Mouse (Mus musculus): ENCODE data around the gene Arhgef19.

Gene Arhgef19

DNA sequence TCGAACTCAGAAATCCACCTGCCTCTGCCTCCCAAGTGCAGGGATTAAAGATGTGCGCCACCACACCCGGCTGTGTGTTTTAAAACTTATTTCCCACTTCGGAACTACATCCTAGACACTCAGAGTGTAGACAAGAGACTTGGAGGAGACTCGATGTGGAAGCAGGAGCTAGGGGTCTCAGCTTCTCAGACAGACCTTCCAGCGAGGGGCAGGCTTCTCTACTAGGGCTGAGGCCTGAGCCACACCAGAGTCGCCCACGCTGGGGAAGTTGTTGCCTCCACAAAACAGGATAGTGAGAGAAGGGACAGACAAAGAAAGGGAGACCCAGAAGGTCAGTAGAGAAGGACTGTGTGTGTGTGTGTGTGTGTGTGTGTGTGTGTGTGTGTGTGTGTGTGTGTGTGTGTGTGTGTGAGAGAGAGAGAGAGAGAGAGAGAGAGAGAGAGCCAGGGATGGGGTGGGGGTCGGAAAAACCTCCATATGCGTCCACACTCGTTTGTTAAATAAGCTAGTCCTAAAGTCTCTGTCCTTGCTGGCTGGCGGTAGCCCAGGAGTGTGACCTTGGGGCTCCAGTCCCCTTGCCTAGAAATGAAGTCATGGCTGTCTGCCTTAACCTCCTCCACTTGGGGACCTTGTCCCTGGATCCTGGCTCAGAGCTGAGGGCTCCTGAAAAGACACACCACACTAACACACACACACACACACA is 44.0 kb downstream of the Arhgef19 start:
- no peak for DNase-seq (ENCODE audit: low read depth in 1 of 2, low spot score in 2 of 2)

DNA sequence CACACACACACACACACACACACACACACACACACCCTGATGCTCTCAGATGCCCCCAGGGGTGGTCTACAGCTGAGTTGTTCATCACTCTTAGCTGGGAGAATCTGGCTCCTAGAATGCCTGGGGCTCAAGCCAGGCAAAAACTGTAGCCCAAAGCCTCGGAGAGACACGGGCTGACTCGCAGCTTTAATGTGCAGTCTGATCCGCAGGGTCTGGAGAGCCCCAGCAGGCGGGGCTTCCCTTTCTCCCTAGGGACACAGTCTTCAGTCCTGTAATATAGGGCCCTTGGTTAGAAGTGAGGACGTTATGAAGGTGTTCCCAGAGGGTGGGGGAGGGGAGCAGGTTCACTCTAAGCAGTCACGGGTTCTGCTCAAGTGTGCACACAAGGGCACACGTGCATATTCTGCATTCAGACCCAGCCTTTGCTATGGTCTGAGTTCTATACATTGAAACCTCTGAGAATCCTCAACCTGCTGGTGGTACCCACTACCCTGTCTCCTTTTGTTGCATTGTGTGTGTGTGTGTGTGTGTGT is 44.6 kb downstream of the Arhgef19 start:
- no peak for DNase-seq (ENCODE audit: low read depth in 1 of 2, low spot score in 2 of 2)

DNA sequence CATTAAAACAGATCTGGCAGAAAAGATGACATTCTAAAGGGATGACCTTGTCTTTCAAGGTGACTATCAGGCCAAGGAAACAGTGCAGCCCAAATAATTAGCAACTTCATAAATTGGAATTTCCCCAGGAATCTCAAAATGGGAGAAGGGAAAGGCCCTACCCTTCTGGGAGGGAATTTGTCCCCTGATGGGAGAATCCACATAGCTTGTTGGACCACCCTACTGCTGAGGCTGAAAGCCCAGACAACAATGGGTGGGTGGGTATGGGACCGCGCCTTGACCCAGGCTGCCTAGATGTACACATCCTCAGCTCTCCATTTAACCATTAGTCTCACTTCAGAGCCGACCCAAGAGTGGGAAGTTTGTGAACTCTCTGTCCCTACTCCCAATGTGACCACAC is 45.2 kb downstream of the Arhgef19 start:
- no peak for DNase-seq (ENCODE audit: low read depth in 1 of 2, low spot score in 2 of 2)

GRCm38 (mm10) chr4:141285128-141285527 is 45.8 kb downstream of the Arhgef19 start:
- DNase-seq (ENCODE audit: low read depth in 1 of 2, low spot score in 2 of 2): no peak

DNA sequence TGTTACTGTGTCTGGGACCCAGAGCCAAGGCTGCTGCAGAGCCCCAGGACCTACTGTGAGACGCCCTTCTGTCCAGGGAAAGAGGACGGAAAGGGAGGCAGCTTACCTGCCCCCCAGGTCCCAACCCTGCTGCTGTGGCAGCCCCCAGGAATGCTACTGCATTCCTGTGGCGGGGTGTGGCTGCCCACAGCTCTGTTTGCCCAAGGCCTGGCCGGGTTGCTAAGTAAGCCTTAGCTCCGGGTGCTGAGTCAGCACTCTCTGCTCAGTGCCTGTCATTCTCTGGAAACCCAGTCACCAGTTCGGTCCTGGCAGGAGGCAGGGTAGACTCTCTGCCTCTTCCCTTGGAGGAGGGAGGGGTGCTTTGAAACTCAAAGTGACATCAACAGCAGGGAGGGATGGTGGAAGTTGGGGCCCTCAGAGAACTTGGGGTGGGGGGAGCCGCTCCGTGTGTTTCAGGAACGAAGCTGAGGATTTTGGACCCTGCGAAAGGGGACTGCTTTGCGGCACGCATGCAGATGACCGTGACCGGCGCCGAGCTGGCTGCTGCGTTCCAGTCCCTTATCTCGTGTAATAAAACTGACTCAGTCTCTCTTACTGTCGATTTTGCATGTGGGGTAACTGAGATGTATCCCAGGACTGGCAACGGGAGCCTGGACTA is 47.7 kb downstream of the Arhgef19 start:
- DNase-seq (ENCODE audit: low read depth in 1 of 2, low spot score in 2 of 2): no peak

DNA sequence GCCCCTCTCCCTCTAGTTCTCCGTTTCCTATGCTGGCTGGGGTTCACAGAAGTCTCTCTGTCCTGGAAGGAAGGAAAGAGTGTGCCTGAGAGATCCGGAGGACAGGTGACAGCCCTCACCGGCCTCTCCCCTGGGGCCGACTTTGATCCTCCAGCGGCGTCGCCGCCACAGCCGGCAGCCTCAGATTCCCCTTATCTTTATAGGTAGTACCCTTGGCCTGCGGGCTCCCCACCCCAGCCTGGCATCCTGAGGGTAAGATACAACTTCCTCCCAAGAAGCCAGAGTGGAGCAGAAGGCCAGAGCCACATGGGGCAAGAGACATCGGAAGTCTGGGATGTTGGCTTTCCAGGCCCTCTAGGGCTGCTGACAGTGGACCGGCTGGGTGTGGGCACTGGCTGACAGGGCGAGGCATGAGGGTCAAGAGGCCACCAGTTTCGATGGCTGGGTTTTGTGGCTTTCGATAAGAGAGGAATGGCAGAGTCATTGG is 48.3 kb downstream of the Arhgef19 start:
- DNase-seq (ENCODE audit: low read depth in 1 of 2, low spot score in 2 of 2): no peak

DNA sequence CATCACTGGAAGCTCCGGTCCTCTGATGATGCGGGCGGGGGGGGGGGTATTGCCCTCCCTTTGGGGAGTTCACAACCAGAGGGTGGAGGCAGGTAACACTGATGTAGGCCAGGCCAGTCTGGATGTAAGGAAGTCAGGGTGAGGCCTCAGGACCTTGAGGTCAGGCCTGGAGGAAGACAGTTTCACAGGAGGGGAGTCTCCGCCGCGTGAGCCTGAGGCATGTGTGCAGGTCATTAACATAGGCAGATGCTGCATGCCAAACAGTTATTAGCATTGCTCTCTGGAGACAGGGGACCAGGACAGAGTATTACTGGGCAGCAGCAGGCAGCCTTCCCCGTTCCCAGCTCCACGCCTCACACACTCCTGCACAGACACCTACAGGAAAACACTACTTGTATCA is 48.9 kb downstream of the Arhgef19 start:
- DNase-seq (ENCODE audit: low read depth in 1 of 2, low spot score in 2 of 2): no peak

DNA sequence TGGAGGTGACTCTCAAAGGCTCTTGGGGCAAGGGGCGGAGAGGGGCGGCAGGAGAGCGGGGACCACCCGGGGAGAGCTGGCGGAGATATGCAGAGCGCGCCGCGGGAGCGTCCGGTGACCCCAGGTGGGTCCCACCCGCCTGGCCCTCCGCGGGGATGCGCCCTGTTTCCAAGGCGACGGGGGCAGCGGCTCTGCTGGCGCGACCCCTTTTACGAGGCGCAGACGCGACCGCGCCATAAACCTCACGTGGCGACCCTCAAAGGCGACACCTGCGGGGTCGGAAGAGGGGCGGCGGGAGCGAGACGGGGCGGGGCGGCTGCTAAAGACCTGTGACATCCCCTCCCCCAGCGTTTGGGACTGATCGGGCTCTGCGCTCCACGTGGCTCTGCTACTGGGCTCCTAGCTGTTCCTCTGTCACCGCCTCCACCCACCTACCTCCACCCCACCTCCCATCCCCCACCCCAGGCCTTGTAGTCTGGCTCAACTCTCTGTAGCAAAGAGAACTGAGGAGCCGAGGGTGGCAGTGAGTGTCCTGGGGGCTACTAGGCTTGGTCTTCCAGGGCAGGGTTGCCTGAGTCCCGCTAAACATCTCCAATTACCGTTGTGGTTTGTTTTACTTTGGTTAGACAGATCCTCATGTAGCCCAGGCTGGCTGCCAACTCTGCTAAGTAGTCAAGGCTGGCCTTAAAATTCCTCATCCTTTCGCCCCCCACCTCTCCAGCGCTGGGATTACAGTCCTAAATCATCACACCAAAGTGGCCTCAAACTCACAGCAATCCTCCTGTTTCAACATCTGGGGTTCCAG is 52.5 kb downstream of the Arhgef19 start:
- no peak for DNase-seq (ENCODE audit: low read depth in 1 of 2, low spot score in 2 of 2)

GRCm38 (mm10) chr4:141295774-141296186 is 56.5 kb downstream of the Arhgef19 start:
- no peak for DNase-seq (ENCODE audit: low read depth in 1 of 2, low spot score in 2 of 2)

DNA sequence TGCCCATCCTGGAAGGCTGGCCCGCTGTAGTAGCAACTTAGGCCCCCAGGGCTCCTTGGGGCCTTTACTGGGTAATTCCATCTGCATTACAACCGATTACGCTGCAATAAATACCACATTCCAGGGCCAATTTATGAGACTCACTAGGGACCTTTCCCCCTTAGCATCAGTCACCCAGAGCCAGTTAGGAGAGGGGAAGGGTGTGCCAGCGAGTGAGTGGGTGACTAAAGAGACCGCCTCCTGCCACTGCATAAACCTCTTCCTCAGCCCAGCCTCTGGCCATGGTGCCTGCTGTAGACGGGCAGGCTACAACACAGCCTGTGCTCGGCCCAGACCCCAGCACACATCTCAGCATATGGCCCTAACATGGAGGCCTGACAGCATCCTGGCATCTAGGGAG is 58.6 kb downstream of the Arhgef19 start:
- no peak for DNase-seq (ENCODE audit: low read depth in 1 of 2, low spot score in 2 of 2)

DNA sequence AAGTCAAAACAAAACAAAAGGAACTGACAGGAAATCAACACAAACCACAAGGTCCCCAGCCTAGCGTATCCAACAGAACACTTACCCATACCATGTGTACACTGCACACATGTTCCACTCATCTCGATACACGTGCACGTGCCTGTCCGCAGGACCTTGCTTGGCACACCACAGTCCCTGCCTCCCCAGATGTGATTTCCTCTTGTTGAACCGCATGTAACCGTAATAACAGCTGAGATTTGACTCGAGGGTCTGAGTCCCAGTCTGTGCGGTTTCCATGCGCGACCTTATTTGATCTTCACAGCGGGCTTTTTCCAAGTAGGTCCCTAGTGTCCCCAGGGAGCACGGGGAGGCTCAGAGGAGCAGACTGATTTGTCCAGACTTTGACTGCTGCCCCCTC is 60.1 kb downstream of the Arhgef19 start:
- no peak for DNase-seq (ENCODE audit: low read depth in 1 of 2, low spot score in 2 of 2)

- DNase-seq (ENCODE audit: low read depth in 1 of 2, low spot score in 2 of 2): no peak
Observed at GRCm38 (mm10) chr4:141300196-141300595, 60.9 kb downstream of the Arhgef19 start.

DNA sequence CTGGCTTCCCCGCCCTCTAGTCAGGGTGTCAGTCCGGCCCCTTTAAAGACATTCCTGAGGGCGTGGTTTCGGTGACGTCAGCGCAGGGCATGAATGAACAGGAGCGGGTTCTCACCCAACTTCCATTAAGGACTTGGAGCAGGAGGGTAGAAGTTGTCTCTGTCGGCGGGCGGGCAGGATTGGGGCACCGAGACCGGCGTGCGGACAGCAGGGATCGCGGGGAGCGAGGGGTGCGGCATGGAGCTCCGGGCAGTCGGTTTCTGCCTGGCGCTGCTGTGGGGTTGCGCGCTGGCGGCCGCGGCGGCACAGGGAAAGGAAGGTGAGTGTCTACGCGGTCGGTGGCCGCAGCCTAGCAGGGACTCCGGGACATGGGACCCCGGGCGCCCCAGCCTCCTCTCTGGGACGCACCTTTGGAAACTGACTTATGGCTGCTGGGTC is 61.8 kb downstream of the Arhgef19 start, which contains the start of gene Epha2:
Gene Epha2, plus strand, starts transcription at position 125 of the 438 bp plus-strand sequence.
- DNase-seq (ENCODE audit: low read depth in 1 of 2, low spot score in 2 of 2): no peak

- DNase-seq (ENCODE audit: low read depth in 1 of 2, low spot score in 2 of 2): no peak
Observed at GRCm38 (mm10) chr4:141301591-141302427, 62.5 kb downstream of the Arhgef19 start.

GRCm38 (mm10) chr4:141302428-141303401 is 63.4 kb downstream of the Arhgef19 start:
- DNase-seq (ENCODE audit: low read depth in 1 of 2, low spot score in 2 of 2): no peak

DNA sequence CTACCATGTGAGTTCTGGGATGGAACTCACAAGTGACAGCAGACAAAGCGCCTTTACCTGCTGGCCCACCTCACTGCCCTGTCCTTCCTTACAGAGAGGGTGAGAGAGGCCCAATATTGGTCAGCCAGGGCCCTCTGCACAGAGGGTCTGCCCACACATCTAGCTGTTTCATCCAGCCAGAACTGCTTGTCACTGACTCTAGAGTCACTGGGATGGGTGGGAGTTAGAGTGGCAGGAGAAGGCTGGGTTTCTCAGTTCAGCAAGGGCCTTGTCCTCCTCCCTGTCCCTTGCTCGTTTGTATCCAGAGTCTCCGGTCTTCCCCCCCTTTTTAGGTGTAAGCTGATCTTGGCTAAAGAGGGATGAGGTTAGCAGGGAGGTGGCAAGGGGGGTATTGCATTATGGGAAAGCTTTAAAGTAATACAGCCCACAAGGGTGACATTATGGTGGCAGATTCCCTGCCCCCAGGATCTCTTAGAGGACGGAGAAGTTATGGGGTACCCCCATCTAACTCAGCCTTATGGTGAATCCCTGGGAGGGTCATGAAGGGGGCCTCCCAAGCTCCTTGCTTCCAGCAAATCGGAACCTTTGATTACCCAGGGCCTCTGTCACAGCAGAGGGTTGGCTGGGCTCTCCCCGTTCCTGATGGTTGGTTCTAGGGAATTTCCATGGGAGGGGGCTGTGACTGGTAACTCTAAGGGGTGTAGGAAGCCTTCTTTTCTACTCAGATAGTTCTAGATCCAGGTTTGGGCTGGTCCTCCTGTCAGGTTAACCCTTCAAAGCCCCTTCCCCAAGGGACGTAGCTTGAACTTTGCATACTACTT is 64.3 kb downstream of the Arhgef19 start:
- DNase-seq (ENCODE audit: low read depth in 1 of 2, low spot score in 2 of 2): no peak

DNA sequence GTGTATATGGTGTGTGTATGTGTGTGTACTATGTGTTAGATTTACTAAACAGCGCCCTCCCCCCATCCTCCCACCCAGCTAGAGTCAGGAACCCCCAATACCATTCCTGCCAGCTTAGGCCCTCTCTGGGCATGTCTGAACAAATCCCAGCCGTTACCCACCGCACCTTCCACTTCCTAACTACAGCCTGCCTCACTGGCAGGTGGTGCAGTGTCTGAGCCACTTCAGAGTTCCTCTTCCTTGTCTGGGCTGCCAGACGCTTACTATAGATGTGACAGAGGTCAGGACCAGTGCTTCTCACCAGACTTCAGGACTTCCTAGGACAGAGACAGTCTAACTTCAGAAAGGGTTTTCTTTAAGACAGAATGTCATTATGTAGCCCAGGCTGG is 64.9 kb downstream of the Arhgef19 start:
- no peak for DNase-seq (ENCODE audit: low read depth in 1 of 2, low spot score in 2 of 2)

- DNase-seq (ENCODE audit: low read depth in 1 of 2, low spot score in 2 of 2): no peak
Observed at GRCm38 (mm10) chr4:141306057-141306456, 66.8 kb downstream of the Arhgef19 start.

Measured in monocyte, adult 2 months (primary cell).